Mouse (Mus musculus) adrenal gland, adult 18-20 months (tissue): ENCODE measurements around the gene Gm4884. TPM values are rescaled to one million over a fixed set of nuclear protein-coding genes. Genes with fewer than 3 reads are reported as not detected.
"Not testable (repeated sequence)": the region's sequence is repeated elsewhere in the genome, so short reads cannot be mapped to it uniquely, and the experiment has no call there.

ENCODE experiments used
- DNase-seq, 2 experiments: peaks; one replicate each; pipeline ENCODE4 v3.0.0; 2021 to 2022; ENCODE audit warnings: low spot score in 2 of 2
- long read RNA-seq, 2 experiments: library from polyadenylated mRNA; stranded (forward); transcript quantifications; one replicate each; pipeline ENCODE4 v2.0.0; 2021
- total RNA-seq, 2 experiments: library from RNA; stranded (reverse); gene quantifications; 1 replicate in 1 of 2; 2 replicates in 1 of 2; pipeline ENCODE4 v1.2.3; 2021

Gene Gm4884
- not detected for total RNA-seq
- long read RNA-seq, experiment 1 = 0 reads
- long read RNA-seq, experiment 2 = 0 reads

- not testable (repeated sequence) for DNase-seq
Observed at GRCm38 (mm10) chr7:41032419-41032818, at the start of gene Gm4884. Gene Gm4884, plus strand, starts transcription at chr7:41032719.

- DNase-seq = no peak
Observed at GRCm38 (mm10) chr7:40987243-40987642, 45.3 kb upstream of the Gm4884 start, which contains the start of gene 4930433I11Rik. Gene 4930433I11Rik, plus strand, starts transcription at chr7:40987543.

GRCm38 (mm10) chr7:41044058-41044457, 11.5 kb downstream of the Gm4884 start:
- not testable (repeated sequence) for DNase-seq

Other genes starting within 250 kb of the Gm4884 start
- gene Vstm2b, start 134.4 kb upstream of the Gm4884 start, total RNA-seq = 1 to 10 TPM in 1 of 2 experiments, under 1 TPM in 1; 0.73 to 1.7 TPM
- gene 4930433I11Rik, start 45.2 kb upstream of the Gm4884 start, total RNA-seq = not detected
- gene Gm5592, start 121.1 kb downstream of the Gm4884 start, total RNA-seq = not detected